Mouse (Mus musculus) left cerebral cortex, postnatal 4 days (tissue): ENCODE data around the gene Prlh. TPM values are rescaled to one million over a fixed set of nuclear protein-coding genes. Genes with fewer than 3 reads are reported as not detected.

Experiments
- DNase-seq: peaks from one replicate; pipeline ENCODE4 v3.0.0-alpha.2; 2022
- intact Hi-C: fragments of 180-260 bp; cut with DNase I; formaldehyde crosslinking; loops from one replicate; pipeline ENCODE4 v1.15.1; 2025
- total RNA-seq, 2 experiments: library from RNA; stranded (reverse); gene quantifications; 2 replicates each; pipeline ENCODE4 v1.2.3; 2021

Gene Prlh
- total RNA-seq, 2 experiments from 2014 or later, result not detected

DNA sequence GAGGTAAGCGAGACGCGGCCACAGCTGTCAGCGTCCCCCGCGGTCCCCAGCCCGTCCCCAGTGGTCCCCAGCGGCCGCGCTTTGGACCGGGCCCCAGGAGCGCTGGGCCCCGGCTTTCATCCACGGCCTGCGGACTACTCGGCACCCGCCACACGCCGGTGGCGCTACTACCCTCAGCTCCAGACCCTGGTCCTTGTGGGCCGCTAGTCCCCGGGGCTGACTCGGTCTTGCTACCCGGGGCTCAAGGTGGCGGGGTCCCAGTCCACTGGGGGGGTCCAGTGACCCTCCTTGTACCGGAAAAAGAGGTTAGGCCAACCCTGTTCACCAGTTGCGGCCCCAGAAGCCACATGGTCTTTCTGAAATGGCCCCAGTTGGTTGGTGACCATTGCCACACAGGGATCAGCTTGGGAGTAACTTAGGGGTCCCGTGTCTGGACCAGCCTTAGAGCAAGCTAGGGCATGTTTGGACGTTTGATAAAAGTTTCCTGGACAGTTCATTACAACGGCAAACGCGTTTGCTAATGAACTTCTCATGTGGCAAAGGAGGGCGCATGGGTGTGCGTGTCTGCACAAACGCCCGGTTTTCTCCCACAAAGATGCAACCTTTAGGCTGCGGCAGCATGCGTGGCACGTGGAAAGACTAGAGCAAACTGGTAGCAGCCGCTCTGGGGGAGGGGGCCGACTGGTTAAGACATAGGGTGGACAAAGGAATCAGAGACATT lies 46.1 kb downstream of the Prlh start:
- intact Hi-C loops, result no loop called here
- peak; percentile 17 for DNase-seq

DNA sequence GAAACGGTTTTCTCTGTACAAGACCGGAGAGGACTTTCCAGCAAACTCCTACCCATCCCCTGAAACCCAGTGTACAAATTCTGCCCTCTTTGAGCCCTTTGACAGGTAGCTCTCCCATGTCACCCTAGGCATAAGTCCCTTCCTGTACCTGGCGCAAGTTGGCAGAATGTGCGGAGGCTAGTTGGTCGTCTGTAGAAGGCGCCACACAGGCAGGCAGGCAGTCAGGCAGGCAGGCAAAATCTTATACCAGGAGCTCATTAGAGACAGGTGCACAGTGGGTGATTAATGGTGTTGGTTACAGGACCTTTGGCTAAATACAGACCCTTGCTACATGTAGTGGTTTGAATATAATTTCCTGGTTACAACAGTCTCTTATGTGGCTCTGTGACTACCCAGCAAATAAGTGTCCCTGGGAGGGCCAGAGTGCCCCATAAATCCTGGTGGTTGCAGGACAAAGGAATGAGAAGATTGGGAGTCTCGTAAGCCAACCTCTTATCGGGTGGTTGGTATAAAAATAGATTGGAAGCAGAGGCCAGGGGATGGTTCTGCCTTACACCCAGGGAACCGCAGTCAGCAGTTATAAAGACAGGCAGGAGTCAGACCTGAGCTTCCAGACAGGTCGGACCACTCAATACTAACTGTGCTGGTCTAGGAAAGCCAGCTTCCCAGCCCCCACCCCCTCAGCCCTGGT lies 47.1 kb downstream of the Prlh start:
- intact Hi-C loops, result no loop called here
- DNase-seq, result no peak

DNA sequence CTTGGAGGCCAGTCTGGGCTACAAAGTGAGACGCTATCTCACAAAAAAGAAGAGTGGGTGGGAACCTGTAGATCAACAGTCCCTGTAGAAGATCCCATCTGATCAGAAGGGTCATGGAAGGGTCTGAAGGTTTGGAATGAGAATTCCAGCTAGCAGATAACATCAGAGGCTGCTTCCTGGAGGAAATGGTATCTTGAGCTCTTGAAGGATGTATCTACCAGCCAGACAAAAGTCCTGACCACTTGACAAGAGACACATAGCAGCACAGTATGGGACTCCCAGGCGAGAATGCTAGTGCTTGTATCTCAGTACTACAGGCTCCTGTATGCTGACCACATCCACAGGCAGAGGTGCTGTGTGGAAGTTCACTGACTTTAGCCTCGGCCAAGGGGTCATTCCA lies 48.2 kb downstream of the Prlh start:
- DNase-seq, result no peak
- intact Hi-C loops, result no loop called here

DNA sequence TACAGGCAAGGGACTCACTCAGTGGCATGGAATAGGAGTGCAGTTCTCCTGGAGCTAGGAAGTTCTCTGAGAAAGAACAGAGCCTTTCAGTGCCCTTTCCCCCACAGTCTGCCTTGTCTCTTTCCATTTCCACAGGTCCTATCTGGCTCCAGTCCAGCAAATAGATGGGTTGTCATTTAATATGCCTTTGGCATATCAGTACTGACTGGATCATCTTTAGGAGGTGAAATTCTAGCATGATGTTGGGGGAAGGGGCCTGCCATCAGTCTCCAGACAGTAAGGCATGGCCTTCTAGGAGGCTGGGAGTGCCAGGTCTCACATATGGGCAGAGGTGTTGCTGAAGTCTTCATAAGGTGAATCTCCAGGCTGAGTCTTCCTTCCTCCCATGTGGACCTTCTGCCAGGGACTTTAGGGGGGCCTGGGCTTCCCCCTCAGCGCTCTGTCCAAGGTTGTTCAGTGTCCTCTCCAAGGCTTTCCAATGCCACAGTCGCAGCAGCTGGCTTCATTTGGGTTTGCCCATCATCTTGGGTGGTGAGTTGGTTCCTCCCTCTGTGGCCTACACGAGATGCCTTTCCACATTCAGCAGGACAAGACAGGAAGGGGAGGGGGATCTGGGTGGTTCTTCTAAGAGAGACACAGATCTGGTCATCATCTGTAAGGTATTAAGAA lies 49.1 kb downstream of the Prlh start:
- no peak for DNase-seq
- intact Hi-C loops, result no loop called here

DNA sequence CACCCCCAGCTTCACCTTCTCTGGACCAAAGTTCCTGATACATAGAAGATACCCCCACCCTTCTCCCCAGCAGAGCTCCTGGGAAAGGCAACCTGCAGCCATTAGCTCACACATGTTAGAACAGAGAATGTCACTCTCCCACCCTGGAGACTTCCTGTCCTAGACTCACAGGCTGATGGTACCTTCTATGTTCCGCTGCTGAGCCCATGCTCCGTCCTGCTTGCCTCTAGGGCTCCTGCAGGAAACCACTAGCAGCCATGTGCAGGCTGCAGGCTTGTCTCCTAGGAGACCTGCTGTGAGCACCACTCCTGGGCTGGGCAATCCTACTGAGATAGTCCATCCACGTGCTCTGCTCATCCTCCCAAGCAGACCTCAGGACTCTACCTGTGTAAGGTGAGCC lies 49.7 kb downstream of the Prlh start:
- intact Hi-C loops, result no loop called here

More for the DNA sequence above, 49.7 kb downstream of the Prlh start:
- DNase-seq, result no peak

Other genes starting within 250 kb of the Prlh start
- 10 to 100 TPM in 1 of 2 experiments, 1 to 10 TPM in 1; 7.8 to 10.5 TPM for gene Col6a3, start 109.1 kb upstream of the Prlh start, total RNA-seq
- gene Mlph, start 38.0 kb upstream of the Prlh start, total RNA-seq, result under 1 TPM; 0.40 to 0.79 TPM
- not detected for gene Rab17, start 16.6 kb downstream of the Prlh start, total RNA-seq
- 10 to 100 TPM; 66.4 to 74.2 TPM for gene Lrrfip1, start 45.6 kb downstream of the Prlh start, total RNA-seq
- gene Rbm44, start 192.0 kb downstream of the Prlh start, total RNA-seq, result under 1 TPM in 1 of 2 experiments, not detected in 1; 0.10 TPM
- 10 to 100 TPM; 12.3 to 14.3 TPM for gene Ramp1, start 226.7 kb downstream of the Prlh start, total RNA-seq